Mouse (Mus musculus): Measurements from ENCODE around the gene Dnah12.
"Not testable (repeated sequence)": the region's sequence is repeated elsewhere in the genome, so short reads cannot be mapped to it uniquely, and the experiment has no call there.

Gene Dnah12

GRCm38 (mm10) chr14:26719696-26720095 is 26.6 kb downstream of the Dnah12 start:
- DNase-seq (ENCODE audit: low spot score), result not testable (repeated sequence)

- DNase-seq (ENCODE audit: low spot score), result no peak
Measured at GRCm38 (mm10) chr14:26724898-26725297, 31.8 kb downstream of the Dnah12 start.

- no peak for DNase-seq (ENCODE audit: low spot score)
Measured at GRCm38 (mm10) chr14:26758566-26758965, 65.5 kb downstream of the Dnah12 start.

- DNase-seq (ENCODE audit: low spot score), result no peak
Measured at GRCm38 (mm10) chr14:26764827-26765226, 71.8 kb downstream of the Dnah12 start.

GRCm38 (mm10) chr14:26768195-26768594 is 75.1 kb downstream of the Dnah12 start:
- no peak for DNase-seq (ENCODE audit: low spot score)

- DNase-seq (ENCODE audit: low spot score), result no peak
Measured at GRCm38 (mm10) chr14:26773536-26773935, 80.5 kb downstream of the Dnah12 start.

GRCm38 (mm10) chr14:26783731-26784130 is 90.7 kb downstream of the Dnah12 start:
- DNase-seq (ENCODE audit: low spot score), result no peak

- DNase-seq (ENCODE audit: low spot score), result no peak
Measured at GRCm38 (mm10) chr14:26785695-26786094, 92.6 kb downstream of the Dnah12 start.

- no peak for DNase-seq (ENCODE audit: low spot score)
Measured at GRCm38 (mm10) chr14:26794431-26794830, 101.4 kb downstream of the Dnah12 start.

GRCm38 (mm10) chr14:26798330-26798729 is 105.3 kb downstream of the Dnah12 start:
- DNase-seq (ENCODE audit: low spot score), result no peak

GRCm38 (mm10) chr14:26799286-26799685 is 106.2 kb downstream of the Dnah12 start:
- no peak for DNase-seq (ENCODE audit: low spot score)

- DNase-seq (ENCODE audit: low spot score), result no peak
Measured at GRCm38 (mm10) chr14:26805500-26805899, 112.4 kb downstream of the Dnah12 start.

GRCm38 (mm10) chr14:26812734-26813133 is 119.7 kb downstream of the Dnah12 start:
- no peak for DNase-seq (ENCODE audit: low spot score)

GRCm38 (mm10) chr14:26813871-26814270 is 120.8 kb downstream of the Dnah12 start:
- no peak for DNase-seq (ENCODE audit: low spot score)

GRCm38 (mm10) chr14:26814908-26815307 is 121.8 kb downstream of the Dnah12 start:
- DNase-seq (ENCODE audit: low spot score), result no peak

- no peak for DNase-seq (ENCODE audit: low spot score)
Measured at GRCm38 (mm10) chr14:26816785-26817184, 123.7 kb downstream of the Dnah12 start.

- DNase-seq (ENCODE audit: low spot score), result no peak
Measured at GRCm38 (mm10) chr14:26826020-26826419, 132.9 kb downstream of the Dnah12 start.

GRCm38 (mm10) chr14:26853053-26853452 is 160.0 kb downstream of the Dnah12 start:
- no peak for DNase-seq (ENCODE audit: low spot score)

GRCm38 (mm10) chr14:26854066-26854465 is 161.0 kb downstream of the Dnah12 start:
- no peak for DNase-seq (ENCODE audit: low spot score)

GRCm38 (mm10) chr14:26858364-26858763 is 165.3 kb downstream of the Dnah12 start:
- no peak for DNase-seq (ENCODE audit: low spot score)

- no peak for DNase-seq (ENCODE audit: low spot score)
Measured at GRCm38 (mm10) chr14:26859024-26859423, 165.9 kb downstream of the Dnah12 start.

- no peak for DNase-seq (ENCODE audit: low spot score)
Measured at GRCm38 (mm10) chr14:26867356-26867755, 174.3 kb downstream of the Dnah12 start.

GRCm38 (mm10) chr14:26868299-26868698 is 175.2 kb downstream of the Dnah12 start:
- DNase-seq (ENCODE audit: low spot score), result no peak

GRCm38 (mm10) chr14:26878756-26879155 is 185.7 kb downstream of the Dnah12 start:
- DNase-seq (ENCODE audit: low spot score), result no peak

- DNase-seq (ENCODE audit: low spot score), result no peak
Measured at GRCm38 (mm10) chr14:26879976-26880375, 186.9 kb downstream of the Dnah12 start.
